Comparison of ENCODE assay signal across 18 mouse cellular contexts in genomic region chr10:85293071-85293783, GRCm38 (mm10).
DNase-seq lines count a peak whose midpoint lies in the region; ATAC-seq and TF ChIP-seq lines count a peak whose summit lies in the region.
"Had no signal": no experiment of that assay in that cellular context is flagged by ENCODE, and none has a peak within 500 bp of the region (broad histone marks: within the 10 kb centered on the region; RNA-seq: fewer than 3 reads in every experiment).

No protein-coding gene starts in this region.

- no peaks in the 10 kb centered on the region for H3K27me3 ChIP-seq in forebrain, embryonic 15.5 days
- H3K27me3 ChIP-seq: embryonic facial prominence, embryonic 12.5 days had no signal

- peak overlapping the region; percentile 76 for H3K27ac ChIP-seq in forebrain, embryonic 15.5 days (replicated peaks)
- no peak overlapping the region for H3K27ac ChIP-seq in gastrocnemius, adult 2 months
- H3K27ac ChIP-seq: embryonic facial prominence, embryonic 12.5 days; layer of hippocampus, adult 2 months; macrophage had no signal

- no peak overlapping the region for H3K9ac ChIP-seq in forebrain, embryonic 15.5 days (replicated peaks)
- H3K9ac ChIP-seq: embryonic facial prominence, embryonic 12.5 days; liver, postnatal 0 days had no signal

- H3K4me3 ChIP-seq in forebrain, embryonic 15.5 days: no peak overlapping the region
- H3K4me3 ChIP-seq in gastrocnemius, adult 2 months: no peak overlapping the region
- H3K4me3 ChIP-seq: embryonic facial prominence, embryonic 12.5 days; layer of hippocampus, adult 2 months had no signal

- no peak for TF ChIP-seq CTCF in gastrocnemius, adult 2 months (IDR thresholded peaks at IDR 0.05)

- peak; percentile 59; the same call in 1 of the 2 replicates for ATAC-seq in forebrain, embryonic 15.5 days (replicated peaks)
- ATAC-seq in megakaryocyte progenitor cell, adult 5-6 weeks (replicated peaks; ENCODE audit: poor library complexity): peak; percentile 77
- ATAC-seq: liver, postnatal 0 days had no signal

- H3K36me3 ChIP-seq in forebrain, embryonic 15.5 days: no peaks in the 10 kb centered on the region
- H3K36me3 ChIP-seq: embryonic facial prominence, embryonic 12.5 days; G1E had no signal

- peaks cover 18% of the 10 kb centered on the region for H3K4me1 ChIP-seq in forebrain, embryonic 15.5 days
- H3K4me1 ChIP-seq: embryonic facial prominence, embryonic 12.5 days had no signal

- DNase-seq in heart, adult 11 months: peak; percentile 16
- no peak for DNase-seq in heart, postnatal 14 days
- DNase-seq in A20 (ENCODE audit: low read depth, low spot score): peak; percentile 38
- no peak for DNase-seq in frontal cortex, postnatal 25 days (ENCODE audit: low spot score in 2 of 2)
- DNase-seq in gastrocnemius, adult 2 months: no peak
- DNase-seq in lung, adult 18-20 months: no peak
- DNase-seq: adrenal gland, postnatal 10 days; cerebellum, postnatal 25 days; heart, postnatal 10 days; kidney, adult 2 months; liver, postnatal 0 days; right cerebral cortex, adult 18-20 months had no signal

- intact Hi-C loops in heart, postnatal 14 days (cut with DNase I): no loop called here
- intact Hi-C loops in gastrocnemius, adult 2 months (cut with DNase I): no loop called here

- no peaks in the 10 kb centered on the region for H3K9me3 ChIP-seq in forebrain, embryonic 15.5 days
- H3K9me3 ChIP-seq: embryonic facial prominence, embryonic 12.5 days had no signal

- H3K4me2 ChIP-seq in forebrain, embryonic 15.5 days (replicated peaks): peak overlapping the region; percentile 16
- H3K4me2 ChIP-seq: embryonic facial prominence, embryonic 12.5 days had no signal

- 28% methylated on average over 9 of the region's 9 CpGs for WGBS in forebrain, embryonic 15.5 days

Comparison
In these comparisons a context has a peak if more than half of its experiments do, and no peak if none do; other contexts are left out.
1. DNase-seq: peak in heart, adult 11 months (single experiment) and A20 (single experiment); none in heart, postnatal 14 days (0 of 2), frontal cortex, postnatal 25 days (0 of 2), gastrocnemius, adult 2 months (single experiment) and lung, adult 18-20 months (0 of 2).